Mouse (Mus musculus) natural killer cell, adult 2 months (primary cell): ENCODE results near the gene Ranbp9.

Experiments
- DNase-seq, 2 experiments: peaks; one replicate each; pipeline ENCODE4 v3.0.0; 2022; ENCODE audit warnings: low spot score in 2 of 2

The Ranbp9 gene

DNA sequence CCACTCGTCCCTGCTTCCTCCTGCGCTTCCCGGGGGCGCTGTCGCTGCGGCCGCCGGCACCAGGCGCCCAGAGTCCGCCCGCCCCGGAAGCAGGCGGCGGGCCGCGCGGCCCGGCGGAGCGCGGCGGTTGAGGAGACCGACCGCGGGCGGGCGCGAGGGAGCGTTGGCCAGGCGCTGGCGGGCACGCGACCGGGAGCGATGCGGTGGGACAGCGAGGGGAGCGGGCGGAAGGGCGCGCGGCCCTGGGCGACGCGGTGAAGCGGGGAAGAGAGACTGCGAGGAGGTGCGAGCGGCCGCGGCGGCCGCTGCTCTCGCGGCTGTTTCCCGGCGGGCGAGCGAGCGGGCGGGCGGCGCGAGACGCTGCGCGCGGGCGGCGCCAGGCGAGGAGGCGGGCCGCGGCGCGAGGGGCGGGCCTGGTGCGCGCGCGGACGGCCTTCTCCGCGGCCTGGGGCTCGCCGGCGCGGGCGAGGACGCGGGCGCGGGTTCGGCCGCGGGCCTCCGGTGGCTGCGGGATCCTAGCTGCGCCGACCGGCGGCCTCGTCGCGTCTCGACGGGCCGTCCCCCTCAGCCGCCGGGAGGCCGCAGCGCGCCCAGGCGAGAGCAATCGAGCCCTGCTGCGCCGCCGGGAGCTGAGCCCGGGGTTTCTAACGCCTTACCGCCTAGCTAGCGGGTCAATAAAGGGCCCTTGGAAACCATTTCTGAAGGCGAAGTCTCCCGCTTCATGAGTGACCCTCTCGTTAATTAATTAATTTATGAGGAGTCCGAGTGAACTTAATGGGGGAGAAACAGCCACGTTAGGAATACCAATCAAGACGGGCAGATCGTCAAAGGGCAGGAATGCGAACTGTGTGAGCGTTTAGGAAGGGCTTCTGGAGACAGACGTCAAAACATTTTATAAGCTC, at the start of gene Ranbp9:
Ranbp9 (minus strand) TSS at position 326 of the 902 bp plus-strand sequence.
- DNase-seq: peak; percentile 47 to 60

DNA sequence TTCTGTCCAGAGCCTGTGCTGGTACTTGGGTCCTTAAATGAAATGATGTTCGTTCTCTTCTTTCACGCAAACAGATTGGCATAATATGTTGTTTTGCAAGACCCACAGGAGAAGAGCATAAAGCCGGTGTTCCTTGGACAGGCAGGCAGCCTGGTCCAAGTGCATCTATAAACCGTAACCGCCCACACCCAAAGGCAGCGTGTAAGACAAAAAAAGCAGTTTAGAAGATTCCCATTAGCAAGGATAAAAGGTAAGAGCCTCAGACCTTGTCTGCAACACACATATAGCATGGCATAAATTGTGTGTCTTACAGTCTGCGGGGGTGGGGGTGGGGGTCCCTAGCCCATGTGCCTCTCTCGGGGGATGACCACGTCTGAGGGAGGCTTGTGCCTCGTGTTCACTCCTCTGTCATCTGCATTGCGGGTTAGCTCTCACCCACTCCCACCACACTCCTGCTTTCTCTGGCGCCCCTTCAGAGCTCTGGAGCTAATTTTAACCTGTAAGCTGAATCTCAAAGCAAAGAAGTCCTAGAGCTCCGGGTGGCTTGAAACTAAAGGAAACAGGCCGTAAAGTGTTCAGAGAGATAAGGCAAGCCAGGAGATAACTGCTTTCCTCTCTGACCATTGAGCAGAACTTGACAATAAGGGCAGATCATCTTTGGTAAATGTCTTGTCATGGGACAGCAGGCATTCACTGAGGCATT, 49.2 kb upstream of the Ranbp9 start:
- DNase-seq: no peak

DNA sequence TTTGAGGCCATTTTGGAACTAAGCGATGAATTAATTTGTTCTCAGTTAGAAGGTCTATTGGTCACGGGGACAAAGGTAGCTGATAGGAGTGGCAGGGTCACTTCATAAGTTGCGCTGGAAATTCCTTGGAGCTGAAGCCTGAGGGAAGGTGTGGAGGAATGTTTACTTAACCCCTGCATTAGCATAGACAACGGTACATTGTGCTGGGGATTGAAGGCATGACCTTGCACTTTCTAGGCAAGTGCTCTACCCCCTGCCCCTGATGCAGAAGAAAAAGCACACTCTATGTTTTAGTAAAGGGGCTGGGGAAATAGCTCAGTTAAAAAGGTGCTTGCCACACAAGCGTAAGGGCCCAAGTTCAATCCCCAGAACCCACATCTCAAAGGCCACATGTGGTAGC, 45.2 kb upstream of the Ranbp9 start:
- DNase-seq: no peak

- DNase-seq: no peak
Measured at GRCm38 (mm10) chr13:43525363-43526134, 44.5 kb upstream of the Ranbp9 start.

GRCm38 (mm10) chr13:43524491-43525362, 43.6 kb upstream of the Ranbp9 start:
- no peak for DNase-seq

DNA sequence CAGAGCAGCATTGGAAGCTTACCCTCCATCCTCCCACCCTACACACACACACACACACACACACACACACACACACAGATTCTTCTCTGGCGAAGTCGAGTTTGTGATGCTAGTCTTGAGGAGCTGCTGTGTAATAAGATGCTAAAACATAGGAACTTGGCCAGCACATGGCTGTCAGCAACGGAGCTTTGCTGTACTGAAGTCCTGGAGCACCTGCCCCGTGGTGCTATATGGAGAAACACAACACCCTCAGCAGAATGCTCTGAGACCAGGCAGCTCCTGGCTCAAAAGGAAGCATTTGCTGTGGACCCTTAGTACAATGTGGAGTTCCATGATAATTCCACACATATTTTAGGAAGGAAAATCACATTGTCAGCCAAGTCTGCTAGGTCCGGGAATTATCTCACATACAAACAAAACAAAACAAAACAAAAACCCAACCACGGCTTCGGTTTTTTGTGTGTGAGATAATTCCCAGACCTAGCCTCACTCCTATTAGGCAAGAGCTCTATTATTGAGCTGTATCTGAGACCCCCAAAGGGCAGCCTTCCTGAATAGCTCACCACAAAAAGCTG, 42.9 kb upstream of the Ranbp9 start:
- DNase-seq: no peak

DNA sequence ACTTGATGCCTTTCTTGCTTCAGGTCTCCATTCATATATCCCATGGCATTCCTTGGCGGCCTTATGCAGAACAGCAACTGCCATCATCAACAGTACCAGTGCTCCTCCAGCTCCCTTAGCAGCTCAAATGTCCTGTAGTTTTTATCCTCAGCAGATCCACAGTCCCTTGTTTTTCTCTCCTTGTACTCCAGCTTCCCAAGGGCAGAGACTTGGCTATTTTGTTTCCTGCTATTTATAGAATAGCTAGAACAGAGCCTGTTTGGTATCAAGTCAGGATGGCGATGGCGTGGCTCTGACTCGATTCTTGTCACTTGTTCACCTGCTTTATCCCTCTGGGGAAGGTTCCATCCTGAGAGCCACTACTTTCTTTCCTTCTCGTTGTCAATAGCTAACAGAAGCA, 40.9 kb upstream of the Ranbp9 start:
- DNase-seq: no peak

GRCm38 (mm10) chr13:43519251-43519650, 38.2 kb upstream of the Ranbp9 start:
- no peak for DNase-seq

DNA sequence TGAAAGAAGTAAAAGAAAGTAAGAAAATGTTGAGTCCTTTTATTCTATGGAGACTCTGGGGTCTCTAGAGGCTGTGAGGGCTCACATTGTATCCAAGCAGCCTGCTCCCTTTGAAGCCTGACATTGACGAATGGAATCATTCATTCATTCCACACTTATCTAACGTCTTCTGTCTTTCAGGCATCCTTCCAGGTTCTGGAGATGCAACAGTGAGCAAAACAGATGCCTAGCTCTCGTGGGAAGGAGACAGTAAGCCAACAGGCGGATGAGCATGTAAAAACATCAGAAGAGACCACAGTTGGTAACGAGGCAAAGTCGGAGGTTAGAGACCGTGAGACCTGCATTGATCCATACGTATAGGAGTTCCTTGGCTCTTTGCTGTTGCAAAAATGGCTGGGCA, 36.3 kb upstream of the Ranbp9 start:
- DNase-seq: no peak

GRCm38 (mm10) chr13:43516931-43517330, 35.8 kb upstream of the Ranbp9 start:
- no peak for DNase-seq

DNA sequence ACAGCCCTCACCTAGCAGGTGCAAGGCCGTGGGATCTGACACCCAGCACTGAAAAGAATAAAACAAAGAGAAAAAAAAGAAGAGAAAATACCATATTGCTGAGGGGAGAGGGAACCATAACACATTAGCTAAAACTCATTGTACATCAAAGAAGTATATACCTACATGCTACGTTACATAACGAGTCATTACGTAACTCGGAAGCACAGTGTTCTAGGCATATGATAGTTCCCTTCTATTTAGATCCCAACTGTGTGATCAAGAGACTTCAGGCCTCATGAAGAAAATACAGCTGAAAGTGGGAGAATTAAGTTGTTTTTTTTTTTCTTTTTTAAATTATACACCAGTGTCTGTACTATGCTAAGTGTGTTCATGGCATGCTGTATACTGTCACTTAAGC, 35.0 kb upstream of the Ranbp9 start:
- no peak for DNase-seq

- peak in 1 of 2 experiments; percentile 11 for DNase-seq
Measured at GRCm38 (mm10) chr13:43514950-43515358, 33.9 kb upstream of the Ranbp9 start.

GRCm38 (mm10) chr13:43512736-43513135, 31.7 kb upstream of the Ranbp9 start:
- no peak for DNase-seq

DNA sequence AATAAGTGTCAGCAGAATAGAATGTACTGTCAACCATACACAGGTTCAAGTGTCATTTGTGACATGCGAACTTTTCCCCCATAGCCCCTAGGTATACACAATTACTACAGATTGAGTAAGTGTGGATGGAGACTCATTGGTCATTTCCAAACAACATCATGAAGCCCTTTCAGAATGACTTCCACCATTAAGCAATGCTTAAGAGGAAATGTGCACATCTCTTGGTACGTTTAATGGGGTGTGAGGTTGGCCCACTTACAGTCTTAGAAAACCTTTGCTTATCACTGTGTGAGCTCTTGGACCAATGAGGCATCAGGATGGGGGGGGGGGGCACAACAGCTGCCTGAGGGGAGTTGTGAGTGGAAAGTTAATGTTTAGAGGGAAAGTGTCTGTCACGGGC, 24.7 kb upstream of the Ranbp9 start:
- DNase-seq: no peak

- DNase-seq: peak in 1 of 2 experiments; percentile 31
Measured at GRCm38 (mm10) chr13:43503395-43503850, 22.3 kb upstream of the Ranbp9 start.

DNA sequence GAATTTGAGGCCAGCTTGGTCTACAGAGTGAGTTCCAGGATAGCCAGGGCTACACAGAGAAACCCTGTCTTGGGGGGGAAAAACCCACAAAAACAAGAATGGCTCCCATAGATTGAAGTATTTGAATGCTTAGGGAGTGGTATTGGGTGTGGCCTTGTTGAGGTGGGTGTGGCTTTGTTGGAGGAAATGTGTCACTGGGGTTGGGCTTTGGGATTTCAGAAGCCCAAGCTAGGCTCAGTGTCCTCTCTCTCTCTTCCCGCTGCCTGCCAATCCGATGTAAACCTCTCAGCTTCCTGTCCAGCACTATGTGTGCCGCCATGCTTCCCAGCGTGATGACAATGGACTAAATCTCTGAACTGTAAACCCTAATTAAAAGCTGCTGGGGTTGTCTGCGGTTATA, 20.5 kb upstream of the Ranbp9 start:
- DNase-seq: no peak

DNA sequence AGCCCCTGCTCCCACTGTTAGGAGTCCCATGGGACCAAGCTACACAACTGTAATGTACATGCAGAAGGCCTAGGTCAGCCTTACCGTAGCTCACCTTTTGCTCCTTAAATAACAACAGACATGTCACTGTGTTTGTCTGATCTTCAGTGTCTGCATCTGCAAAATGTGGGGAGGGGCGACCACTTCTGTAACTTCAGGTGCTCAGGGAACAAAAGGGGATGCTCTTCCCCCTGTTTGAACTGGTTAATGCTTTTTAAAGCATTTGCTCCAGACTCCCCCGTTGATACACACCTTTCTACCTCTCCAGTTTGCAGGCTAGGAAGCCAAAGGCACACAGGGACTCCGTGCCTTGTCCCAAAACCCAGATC, 19.4 kb upstream of the Ranbp9 start:
- no peak for DNase-seq

DNA sequence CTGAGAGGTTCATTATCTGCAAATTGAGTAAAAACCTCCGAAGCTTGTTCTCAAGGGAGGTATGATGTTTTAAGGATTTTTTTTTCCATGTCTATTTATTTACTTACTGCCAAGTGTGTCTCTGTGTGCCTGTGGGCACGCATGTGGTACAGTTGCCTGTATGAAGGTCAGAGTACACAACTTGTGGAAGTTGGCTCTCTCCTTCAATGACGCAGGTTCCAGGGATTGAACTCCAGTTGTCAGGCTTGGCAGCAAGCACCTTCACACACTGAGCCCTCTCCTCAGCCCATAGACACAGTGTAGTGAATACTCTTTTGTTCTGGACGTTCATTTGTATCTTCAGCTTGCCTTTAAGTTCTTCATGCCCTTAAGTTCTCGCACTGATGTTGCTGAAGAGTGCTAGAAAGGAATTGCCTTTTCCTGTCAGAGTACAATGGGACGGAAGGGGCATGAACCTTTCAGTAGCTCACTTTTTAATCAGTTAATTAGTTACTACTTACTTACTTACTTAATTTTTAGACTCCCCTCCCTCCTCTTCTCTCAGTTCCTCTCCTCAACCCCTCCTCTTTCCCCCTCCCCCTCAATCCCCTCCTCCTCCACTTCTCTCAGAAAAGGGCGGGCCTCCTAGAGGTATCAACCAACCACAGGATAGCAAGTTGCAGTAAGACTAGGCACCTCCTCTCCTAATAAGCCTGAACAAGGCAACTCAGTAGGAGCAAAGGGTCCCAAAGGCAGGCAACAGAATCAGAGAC, 18.8 kb upstream of the Ranbp9 start:
- DNase-seq: no peak

- no peak for DNase-seq
Measured at GRCm38 (mm10) chr13:43498849-43499248, 17.8 kb upstream of the Ranbp9 start.

- DNase-seq: no peak
Measured at GRCm38 (mm10) chr13:43497769-43498168, 16.7 kb upstream of the Ranbp9 start.
